Mouse (Mus musculus) frontal cortex, postnatal 10 days (tissue): ENCODE measurements around the gene Syt2.

ENCODE experiments used
- DNase-seq, 2 experiments: peaks; one replicate each; pipeline ENCODE4 v3.0.0; 2022; ENCODE audit warnings: low spot score in 2 of 2, mixed read lengths in 1 of 2

Gene Syt2

DNA sequence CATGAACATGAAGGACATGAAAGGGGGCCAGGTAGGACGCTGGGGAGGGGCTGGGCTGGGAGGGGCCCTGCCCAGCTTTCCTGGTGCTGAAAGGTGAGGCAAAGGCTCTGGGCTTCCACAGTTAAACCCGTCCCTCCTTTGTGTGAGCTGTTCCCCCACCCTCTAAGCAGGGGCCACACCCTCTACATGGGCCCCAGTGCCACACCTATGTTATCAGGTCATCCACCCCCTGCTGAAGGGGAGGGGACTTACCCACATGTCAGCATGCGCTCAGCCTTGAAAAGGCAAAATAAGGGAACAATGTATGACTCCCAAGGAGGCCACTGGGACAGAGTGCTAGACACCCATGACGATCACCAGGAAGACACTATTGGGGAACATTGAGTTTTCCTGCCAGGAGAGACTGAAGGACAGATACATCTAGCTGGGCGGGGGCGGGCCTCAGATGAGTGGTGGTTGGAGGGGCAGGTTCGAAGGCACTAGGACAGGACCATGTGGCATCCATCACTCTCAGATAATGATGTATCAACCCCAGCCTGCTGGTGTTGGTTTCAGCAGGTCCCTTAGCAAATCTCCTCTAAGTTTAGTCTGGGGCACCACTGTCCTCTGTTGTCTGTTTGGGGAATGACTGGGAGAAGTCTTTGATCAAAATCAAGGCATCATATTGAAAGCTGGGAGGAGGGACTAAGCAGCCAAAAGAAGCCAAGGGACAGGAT is 95.6 kb downstream of the Syt2 start:
- DNase-seq, result no peak

DNA sequence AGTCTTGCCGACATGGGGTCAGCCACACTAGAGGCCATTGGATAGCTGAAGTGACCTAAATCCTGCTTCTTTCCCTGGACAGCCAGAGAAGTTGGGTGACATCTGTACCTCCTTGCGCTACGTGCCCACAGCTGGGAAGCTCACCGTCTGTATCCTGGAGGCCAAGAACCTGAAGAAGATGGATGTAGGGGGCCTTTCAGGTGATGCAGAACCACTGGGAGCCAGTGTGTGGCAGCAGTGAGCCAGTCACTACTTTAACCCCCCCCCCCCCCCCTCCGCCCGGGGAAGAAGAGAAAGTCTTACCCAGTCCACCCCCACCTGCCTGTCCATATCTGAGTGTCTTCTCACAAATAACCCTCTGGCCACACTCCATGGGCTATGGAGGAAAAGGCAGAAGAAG is 99.2 kb downstream of the Syt2 start:
- no peak for DNase-seq

DNA sequence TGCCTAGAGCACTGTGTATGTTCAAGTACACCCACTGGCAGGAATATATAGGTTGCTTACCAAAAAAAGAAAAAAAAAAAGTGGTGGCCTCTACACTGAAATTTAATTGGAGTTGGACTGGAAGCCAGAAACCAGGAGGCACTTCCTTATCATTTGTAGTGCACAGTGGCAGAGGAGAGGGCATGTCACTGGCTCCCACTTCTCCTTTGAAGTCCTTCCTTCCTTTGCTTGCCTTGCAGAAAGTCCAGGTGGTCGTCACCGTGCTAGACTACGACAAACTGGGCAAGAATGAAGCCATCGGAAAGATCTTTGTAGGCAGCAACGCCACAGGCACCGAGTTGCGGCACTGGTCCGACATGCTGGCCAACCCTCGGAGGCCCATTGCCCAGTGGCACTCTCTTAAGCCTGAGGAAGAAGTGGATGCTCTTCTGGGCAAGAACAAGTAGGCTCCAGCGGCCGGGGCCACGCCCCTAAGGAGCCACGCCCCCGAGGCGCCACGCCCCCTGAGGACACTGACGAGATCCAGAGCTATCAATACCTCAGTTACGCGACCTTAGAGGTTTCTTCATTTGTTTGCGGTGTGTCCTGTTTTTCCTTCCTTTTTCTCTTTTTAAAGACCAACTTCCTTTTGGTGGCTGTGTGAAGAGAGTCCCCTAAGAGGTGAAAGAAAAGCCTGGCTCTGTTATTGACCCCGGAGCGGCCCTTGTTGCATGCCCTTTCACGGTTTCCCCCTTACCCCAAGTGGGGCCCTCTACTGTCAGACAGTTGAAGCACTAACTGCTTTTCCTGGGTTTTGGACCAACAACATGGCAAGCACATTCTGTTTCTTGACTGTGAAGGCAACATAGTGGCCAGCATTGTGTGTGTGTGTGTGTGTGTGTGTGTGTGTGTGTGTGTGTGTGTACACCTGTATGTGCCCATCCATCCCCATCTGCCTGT is 101.0 kb downstream of the Syt2 start:
- DNase-seq, result no peak

DNA sequence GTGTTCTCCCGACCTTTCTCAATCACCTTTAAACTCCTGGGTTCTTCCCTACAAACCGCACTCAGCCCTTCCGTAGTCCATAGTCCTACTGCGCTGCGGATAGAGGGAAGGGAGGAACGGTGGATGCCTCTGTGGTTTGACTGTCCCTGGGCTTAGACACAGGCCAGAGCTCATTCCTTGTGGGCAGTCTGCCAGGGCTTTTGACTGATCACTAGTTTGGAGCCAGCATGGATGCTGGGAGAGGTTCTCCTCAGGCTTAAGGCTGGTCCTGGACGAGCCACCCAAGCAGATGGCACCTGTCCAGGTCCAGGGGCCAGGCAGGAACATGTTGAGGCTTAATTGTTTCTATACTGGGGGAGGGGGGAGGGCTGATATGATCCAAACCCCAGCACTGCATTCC is 103.4 kb downstream of the Syt2 start:
- DNase-seq, result no peak

DNA sequence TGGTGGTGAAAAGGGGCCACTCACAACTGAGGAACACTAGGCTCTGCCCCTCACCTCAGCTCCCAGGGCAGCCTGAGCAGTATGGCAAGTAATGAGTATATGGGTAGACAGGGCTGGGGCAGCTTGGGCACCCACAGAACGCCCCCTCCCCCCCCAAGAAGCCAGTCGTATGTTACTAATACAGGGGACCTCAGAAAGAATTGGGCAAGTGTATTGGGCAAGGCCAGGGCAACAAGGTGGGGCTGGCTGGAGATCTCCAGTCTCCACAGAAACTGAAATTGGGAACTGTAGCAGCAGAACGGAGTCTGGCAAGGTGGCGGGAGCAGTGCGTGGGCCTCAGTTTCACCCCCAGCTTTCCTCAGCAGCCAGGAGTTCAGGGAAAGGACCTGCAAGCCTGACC is 106.0 kb downstream of the Syt2 start:
- no peak for DNase-seq

DNA sequence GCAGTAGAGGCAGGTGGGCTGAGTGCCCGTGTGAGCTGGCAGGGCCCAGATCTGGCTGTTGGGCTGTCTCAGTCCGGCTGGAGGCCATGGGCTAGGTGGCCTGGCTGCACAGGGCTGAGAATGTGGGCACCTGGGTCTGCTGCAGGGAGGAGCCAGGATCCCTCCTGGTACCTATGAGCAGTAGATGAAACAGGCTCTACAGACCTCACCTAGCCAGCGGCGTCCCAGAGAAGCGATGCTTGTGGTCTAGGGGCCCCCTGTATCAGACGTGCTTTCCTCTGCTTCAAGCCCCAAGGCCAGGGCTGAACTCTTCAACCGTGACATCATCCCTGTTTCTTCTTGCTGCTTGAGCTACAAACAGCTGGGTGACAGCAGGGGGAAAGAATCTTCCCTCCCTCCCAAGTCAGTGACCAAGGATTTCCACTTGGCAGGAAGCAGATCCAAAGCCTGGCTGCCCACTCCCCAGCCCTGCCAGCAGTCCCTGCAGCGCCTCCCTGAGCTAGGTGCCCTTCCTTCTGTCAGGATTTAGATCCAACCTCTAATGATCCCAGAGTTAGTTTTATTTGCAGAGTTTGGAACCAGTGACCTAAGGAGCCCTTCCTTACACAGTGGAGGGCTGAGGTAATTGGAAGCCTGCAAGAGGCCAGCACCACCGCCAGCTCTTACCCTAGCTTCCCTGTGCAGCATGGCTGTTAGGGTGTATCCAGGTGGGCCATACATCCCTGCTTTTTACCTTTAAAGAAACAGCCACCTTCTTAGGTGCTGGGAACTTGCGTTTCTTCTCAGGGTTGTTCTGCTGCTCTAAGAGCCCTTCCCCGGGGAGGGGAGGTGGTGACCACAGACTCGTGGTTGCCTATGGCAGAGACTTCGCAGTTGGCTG is 107.5 kb downstream of the Syt2 start:
- DNase-seq, result no peak

DNA sequence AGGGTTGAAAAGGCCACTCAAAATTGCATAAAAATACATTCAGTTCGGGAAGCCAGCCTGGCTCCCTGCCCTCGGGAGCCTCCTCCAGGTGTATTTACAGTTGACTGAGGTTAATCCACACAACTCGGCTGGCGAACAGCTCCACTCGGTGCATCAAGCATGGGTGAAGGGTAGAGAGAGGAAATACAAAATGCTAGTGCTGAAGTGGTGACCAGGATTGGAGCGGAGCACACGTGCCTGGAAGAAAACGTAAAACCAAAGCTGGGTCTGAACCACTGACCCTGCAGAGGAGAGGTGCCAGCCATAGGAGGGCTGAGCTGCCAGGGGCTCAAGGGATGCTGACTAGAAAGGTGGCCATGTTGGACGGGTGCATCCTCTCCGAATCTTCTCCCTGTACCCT is 108.3 kb downstream of the Syt2 start:
- no peak for DNase-seq

DNA sequence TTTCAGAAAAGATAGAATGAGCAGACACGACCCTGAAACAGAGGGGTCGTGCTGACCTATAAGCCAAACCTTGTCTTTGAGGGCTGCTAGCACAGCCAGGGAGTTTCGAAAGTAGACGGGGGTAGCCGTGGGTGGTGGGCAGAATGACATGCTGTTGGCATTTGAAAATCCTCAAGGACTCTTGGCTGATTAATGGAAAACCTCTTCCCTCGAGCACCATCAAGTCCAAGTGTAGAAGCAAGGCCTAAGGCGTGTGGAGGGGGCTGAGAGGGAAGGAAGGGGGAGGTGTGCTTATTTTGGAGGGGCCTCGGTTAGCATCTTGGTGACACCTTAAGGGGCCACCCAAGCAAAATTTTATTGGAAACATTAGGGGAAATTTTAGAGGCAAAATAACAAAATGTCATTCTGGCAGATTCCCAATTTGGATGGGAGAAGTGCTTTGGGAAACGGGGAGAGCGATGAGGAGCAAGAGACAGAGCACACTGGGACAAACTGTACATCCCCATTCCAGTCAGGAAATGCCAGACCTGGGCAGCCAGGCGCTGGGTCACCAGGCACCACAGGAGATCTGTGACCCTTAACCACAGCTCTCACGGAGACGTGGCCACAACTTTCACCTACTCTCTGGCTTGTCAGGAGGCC is 109.2 kb downstream of the Syt2 start:
- DNase-seq, result no peak

DNA sequence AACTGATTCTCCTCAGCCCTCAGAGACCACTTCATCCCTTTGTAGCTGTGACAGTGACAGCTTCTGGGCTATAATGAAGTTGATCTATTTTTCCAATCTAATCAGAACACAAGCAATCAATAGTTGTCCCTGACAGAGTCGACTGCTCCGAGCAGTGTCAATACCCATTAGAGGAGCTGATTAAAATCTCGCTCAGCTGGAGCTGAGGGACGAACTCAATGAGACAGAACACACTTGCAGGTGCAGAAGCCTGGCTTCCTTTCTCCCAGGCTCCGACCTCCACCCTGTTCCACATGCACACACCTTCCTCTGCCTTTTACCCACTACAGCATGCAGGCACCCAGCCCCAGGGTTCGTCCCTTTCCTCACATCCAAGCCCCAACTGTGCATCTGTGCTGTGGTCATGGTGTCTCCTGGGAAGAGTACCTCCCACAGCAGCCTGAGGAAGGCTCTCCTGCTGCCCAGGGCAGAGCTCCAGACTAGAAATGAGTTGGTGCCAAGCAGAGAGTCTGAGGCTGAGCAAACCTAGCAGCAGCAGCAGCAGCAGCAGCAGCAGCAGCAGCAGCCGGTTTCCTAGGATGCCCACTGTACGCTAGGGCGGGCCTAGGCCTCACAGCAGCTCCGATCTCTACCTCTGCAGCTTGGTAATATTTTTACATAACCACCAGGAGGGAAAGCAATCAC is 109.9 kb downstream of the Syt2 start:
- DNase-seq, result no peak

DNA sequence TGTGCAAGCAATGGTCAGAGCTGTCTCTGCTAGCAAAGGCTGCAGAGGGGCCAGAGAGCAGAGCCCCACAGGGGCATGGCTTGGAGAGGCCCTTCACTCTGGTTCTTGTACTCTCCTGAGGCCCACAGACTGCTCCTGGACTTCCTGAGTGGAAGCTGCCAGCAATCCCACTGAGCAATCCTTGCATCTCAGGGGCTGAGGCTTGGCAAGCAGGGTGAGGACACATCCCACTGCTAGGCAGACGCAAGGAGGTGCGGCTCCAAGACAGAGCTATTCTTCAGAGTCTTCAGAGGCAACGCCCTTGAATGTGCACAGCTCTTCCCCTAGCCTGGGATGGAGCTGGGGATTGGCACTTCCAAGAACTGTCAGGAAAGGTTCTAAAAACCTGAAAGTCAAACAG is 110.8 kb downstream of the Syt2 start:
- DNase-seq, result no peak

DNA sequence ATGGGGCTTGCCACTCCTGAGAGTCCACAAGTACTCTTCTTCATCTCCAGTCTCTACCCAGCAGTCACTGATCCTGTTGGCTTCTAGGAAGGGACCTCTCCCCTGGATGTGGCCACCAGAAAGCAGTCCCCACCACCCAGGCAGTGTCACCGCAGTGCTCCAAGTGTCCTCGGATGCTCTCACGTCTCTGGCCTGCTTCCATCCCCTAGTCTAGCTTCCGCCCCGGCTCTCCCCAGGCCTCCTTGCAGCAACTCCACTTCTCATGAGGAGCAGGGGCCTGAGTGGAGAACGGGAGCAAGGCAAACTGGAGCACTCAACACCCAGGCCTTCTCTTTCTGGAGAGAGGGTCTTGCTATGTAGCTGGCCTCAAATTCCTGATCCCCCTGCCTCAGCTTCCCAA is 112.7 kb downstream of the Syt2 start:
- no peak for DNase-seq

DNA sequence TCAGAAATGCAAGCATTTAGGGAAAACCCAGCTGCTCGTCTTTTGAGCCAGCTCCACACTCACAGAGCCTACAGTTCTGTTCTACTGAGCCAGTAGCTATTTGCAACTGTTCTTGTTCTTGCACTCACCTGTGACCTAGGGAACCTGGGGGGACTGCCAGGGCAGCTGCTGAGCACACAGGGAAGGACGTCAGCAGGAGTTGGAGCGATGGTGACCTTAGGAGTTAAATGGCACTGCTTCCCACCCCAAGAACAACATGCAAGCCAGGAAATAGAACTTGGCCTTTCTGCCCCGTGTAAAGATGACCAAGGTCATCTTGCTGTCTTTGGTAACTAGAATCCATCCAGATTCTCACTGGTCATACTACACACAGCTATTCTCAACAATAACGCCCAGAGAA is 114.2 kb downstream of the Syt2 start:
- no peak for DNase-seq

DNA sequence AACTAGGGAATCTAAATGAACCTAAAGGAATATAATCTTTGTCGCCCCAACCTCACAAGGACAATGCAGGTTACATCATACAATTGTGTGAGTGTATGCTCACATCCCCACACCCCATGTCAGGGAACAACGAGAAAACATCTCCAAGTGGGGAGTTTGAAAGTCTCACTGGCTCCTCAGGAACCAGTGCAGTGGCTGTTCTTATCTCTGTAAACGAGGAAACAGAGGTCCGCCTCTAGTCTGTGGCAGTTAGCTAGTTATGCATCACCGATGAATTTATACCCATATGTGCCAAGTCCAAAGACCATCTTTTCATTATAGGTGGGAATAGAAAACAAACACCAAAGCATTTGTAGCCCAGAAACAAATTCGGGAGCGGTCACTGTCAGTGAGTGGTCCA is 115.1 kb downstream of the Syt2 start:
- DNase-seq, result no peak

DNA sequence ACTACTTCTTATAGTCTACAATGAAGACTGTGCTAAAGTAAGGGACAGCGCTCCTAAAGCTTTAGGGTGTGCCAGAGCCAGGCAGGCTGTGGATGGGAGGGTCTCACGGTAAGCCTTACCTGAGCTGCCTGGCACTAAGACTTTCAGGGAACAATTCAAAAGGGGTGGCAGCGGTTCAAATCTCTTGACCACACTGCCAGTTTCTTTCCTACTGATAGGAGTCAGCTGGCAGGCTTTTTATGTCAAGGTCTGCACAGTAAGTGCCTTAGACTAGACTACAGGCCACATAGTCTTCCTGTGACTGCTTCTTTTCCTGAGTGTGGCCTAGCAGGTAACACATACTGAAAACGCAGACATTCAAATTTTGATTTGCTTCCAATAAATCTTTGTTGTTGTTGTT is 116.8 kb downstream of the Syt2 start:
- no peak for DNase-seq

DNA sequence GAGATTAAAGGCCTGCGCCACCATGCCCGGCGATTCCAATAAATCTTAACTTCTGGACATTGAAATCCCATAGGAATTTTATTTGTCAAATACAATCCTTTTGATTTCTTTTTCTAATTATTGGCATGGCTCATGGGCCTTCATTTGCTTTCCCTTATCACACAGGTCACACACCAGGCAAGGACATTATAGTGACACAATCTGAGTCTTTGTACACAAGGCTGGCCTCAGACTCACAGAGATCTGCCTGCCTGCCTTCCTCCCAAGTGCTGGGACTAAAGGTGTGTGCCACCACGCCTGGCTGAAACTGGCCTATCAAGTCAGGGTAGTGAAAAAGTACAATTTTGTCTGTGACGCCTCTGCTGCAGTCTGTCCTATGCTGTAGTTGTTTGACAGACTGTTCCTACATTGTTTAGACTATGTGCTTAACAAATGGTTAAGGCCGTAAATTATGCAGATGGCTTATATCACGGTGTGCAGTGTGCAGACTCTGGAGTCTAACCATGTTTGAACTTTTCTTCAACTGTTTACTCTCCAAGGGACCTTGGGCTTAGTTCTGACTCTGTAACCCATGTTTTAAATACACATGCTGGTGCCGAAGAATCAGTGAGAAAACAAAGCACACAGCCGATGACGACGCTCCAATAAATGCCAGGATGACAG is 117.4 kb downstream of the Syt2 start:
- no peak for DNase-seq

DNA sequence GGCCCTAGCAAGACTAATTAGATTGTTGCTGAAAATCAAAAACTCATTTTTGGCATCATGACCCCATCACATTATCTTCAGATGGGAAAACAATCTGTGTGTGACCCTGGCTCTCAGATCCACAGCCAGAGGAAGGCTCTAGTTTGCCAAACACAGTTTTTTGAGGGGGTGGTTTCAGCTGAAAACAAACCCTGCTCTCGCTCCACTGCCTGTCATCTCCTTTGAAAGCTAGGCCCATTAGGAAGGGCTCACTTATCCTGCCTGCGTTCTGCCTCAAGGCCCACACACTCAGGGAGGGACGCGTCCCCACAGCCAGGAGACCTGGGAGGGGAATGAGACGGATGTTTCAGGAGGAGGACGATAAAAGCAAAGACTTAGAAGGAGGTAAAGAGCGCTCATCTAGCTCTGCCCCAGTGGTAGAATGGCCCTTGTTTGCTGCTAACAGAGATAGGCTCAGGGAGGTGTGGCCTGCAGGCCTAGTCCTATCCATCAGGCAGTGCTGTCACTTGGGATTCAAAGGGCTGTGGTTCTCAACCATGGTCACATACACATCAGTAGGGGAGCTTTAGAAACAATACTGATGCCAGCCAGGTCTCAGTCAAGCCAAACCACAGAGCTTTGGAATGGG is 118.5 kb downstream of the Syt2 start:
- no peak for DNase-seq

DNA sequence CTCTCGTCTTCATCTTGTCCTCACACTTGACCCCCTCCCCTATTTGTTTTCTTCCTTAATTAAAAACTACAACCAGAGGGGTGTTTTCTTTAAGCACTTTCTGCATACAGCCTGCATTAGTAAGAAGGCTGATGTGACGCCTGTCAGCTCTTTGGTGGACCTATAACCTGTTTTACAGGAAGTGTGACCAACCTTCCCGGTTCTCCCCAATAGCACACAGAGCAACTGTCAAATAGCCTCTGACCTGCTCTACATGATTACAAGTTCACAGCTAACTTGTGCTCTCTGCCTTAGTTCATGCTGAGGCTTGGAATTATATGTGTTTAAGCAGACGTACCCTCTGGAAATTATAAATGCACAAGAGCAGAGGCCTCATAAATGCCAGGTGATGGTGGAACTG is 120.0 kb downstream of the Syt2 start:
- no peak for DNase-seq

DNA sequence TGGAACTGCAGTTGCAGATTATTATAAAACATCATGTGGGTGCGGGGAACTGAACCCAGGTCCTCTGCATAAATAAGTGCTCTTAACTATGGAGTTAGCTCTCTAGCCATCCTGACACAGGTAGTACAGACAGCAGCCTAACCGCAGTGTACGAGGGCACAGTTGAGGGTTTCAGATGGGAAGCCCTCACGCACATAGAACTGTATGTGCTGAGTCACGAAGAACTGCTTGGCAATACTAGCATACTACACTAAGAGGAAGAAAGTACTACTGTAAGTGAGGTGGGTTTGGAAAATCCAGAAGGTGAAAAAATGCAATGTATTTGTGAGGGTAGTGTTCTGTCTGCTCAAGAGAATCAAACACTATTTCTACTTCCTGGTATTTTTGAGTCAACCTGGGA is 123.8 kb downstream of the Syt2 start:
- DNase-seq, result no peak

DNA sequence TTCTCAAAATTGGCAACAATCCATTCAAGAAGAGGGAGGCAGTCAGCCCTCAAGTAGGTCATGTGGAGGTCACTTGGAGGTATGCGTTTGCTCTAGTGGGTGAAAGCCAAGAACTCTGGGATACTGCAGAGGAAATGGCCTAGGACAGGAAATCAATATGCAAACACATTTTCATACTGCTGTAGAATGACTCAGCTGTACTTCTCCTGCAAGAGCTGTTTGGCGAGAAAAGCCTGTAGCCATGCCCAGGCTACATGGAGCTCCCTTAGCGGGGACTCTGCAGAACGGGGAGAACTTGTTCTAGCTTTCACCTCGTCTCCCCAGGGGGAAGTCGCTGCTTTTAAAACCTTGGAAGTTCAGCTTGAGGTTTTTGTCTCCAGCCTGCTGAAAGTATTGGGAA is 124.9 kb downstream of the Syt2 start:
- DNase-seq, result no peak

DNA sequence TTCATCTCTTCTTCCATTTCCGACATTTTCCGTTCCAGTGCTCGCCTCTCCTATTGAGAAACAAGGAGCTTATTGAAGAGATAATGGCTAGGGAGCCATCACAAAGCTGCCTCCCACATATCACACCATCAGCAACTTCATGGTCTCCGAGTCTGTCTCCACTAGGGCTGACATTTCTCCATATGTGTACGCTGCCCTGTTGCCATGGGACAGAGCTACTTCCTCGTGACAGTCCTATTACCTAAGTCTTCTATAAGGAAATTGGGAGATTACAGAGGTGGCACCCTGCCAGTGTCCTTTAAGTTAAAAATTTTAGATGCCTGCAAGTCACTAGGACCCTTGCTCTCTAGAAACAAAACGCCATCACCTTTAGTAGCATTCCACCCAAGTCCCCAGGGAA is 125.5 kb downstream of the Syt2 start:
- DNase-seq, result no peak
